In the genomic region with DNA sequence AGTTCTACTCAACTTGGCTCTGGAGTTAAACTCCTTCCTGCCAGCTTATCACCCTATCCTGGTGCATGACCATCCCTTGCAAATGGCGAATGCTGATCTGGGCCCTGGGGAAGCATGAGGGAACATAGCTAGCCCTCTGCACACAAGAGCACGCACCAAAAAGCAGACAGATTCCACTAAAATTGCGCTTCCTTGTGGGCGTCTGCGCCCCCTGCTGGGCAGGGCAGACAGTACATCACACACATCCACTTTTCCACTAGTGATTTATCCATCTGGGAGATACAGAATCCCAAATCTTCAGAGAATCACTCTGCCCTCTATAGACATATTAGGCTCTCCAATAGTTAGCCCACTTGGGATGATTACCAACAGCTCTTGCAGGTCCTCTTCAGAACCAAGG, we compare ENCODE assay signal across 9 mouse cellular contexts. TPM values are rescaled to one million over a fixed set of nuclear protein-coding genes. Genes with fewer than 3 reads are reported as not detected.
DNase-seq lines count a peak whose midpoint lies in the region; ATAC-seq lines count a peak whose summit lies in the region.
"Had no signal": no experiment of that assay in that cellular context is flagged by ENCODE, and none has a peak within 500 bp of the region (broad histone marks: within the 10 kb centered on the region; RNA-seq: fewer than 3 reads in every experiment).

No protein-coding gene starts in this region.

- no peak overlapping the region for H3K9ac ChIP-seq in neural tube, embryonic 15.5 days (replicated peaks)
- H3K9ac ChIP-seq: stomach, embryonic 15.5 days had no signal

- H3K27me3 ChIP-seq in neural tube, embryonic 15.5 days (replicated peaks) = no peaks in the 10 kb centered on the region
- H3K27me3 ChIP-seq: stomach, embryonic 15.5 days had no signal

- no peak for ATAC-seq in neural tube, embryonic 15.5 days (ENCODE audit: low FRiP score)

- no peaks in the 10 kb centered on the region for H3K4me1 ChIP-seq in neural tube, embryonic 15.5 days
- H3K4me1 ChIP-seq: stomach, embryonic 15.5 days had no signal

- peak; percentile 7 for DNase-seq in gastrocnemius, postnatal 10 days
- DNase-seq in gastrocnemius, adult 8-10 months (ENCODE audit: low spot score in 2 of 2) = no peak
- DNase-seq in 416B (ENCODE audit: low read depth) (peak; percentile 65), WW6 (ENCODE audit: low read depth, low spot score) (peak; percentile 16)
- DNase-seq in kidney, postnatal 4 days = peak; percentile 22 to 28
- DNase-seq in neural tube, embryonic 10.5 days (ENCODE audit: extremely low spot score, low spot score) = no peak
- DNase-seq in urinary bladder, adult 2 months (ENCODE audit: low spot score) = no peak

- 31% methylated on average over 5 of the region's 5 CpGs for WGBS in neural tube, embryonic 15.5 days

- H3K36me3 ChIP-seq in neural tube, embryonic 15.5 days = no peaks in the 10 kb centered on the region
- H3K36me3 ChIP-seq: stomach, embryonic 15.5 days had no signal

- H3K9me3 ChIP-seq in neural tube, embryonic 15.5 days (replicated peaks) = no peaks in the 10 kb centered on the region
- H3K9me3 ChIP-seq: stomach, embryonic 15.5 days had no signal

- no peak overlapping the region for H3K4me3 ChIP-seq in neural tube, embryonic 15.5 days (replicated peaks)
- H3K4me3 ChIP-seq: stomach, embryonic 15.5 days had no signal

- H3K27ac ChIP-seq in neural tube, embryonic 15.5 days (replicated peaks) = no peak overlapping the region
- H3K27ac ChIP-seq: stomach, embryonic 15.5 days had no signal

- H3K4me2 ChIP-seq in neural tube, embryonic 15.5 days = no peak overlapping the region
- H3K4me2 ChIP-seq: stomach, embryonic 15.5 days had no signal

RNA-seq across cellular contexts. Expression of a gene that starts 37.9 kb away (rescaled TPM):
- 10 to 100 TPM; 10.4 to 13.1 TPM for total RNA-seq in gastrocnemius, postnatal 10 days (2021)
- total RNA-seq in gastrocnemius, adult 8-10 months (2022) = 1 to 10 TPM; 1.9 to 2.6 (median 2.3) TPM
- polyA plus RNA-seq in neural tube, embryonic 15.5 days (2015; fragmentation: Nextera tagmentation; extraction: Ambion mirVana) = 23.2 and 23.6 TPM in 2 replicates
- 24.7 and 26.4 TPM in 2 replicates for polyA plus RNA-seq in urinary bladder, adult 2 months (2012; rRNA removed)

Comparison
In these comparisons a context has a peak if more than half of its experiments do, and no peak if none do; other contexts are left out.
1. DNase-seq: peak in gastrocnemius, postnatal 10 days (single experiment), 416B (single experiment), WW6 (single experiment) and kidney, postnatal 4 days (2 of 2); none in gastrocnemius, adult 8-10 months (0 of 2), neural tube, embryonic 10.5 days (single experiment) and urinary bladder, adult 2 months (single experiment).